Mouse (Mus musculus): Measurements from ENCODE around the gene Ankrd54. TPM values are rescaled to one million over a fixed set of nuclear protein-coding genes. Genes with fewer than 3 reads are reported as not detected.

Gene Ankrd54
- polyA plus RNA-seq, 1 experiment from 2014 or later, result 63.2 TPM

DNA sequence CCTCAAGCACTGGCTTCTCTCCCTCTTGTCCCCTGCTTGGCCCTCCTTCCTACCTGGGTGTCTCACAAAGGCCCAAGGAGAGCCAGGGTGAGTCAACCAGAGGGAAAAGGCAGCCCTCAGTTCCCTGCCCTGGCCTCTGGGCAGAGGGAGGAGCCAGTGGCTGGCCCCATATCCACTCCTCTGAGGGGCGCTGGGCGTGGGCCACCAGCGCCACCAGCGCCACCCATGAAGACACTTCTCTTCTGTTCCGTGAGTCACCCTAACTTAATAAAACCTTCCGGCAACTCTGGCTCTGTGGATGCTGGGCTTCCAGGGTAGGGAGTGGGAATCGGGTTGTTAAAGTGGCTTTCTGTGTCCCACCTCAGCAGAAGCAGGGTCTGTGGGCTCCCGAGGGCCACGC, 57.1 kb downstream of the Ankrd54 start:
- Histone ChIP-seq H3K27me3 (ENCODE audit: control insufficient read depth, insufficient read depth, low read length) (no peaks in the 10 kb centered on the region), H3K9me3 (ENCODE audit: control insufficient read depth, low read length) (no peaks in the 10 kb centered on the region), H3K4me1 (ENCODE audit: control insufficient read depth, insufficient read depth, low read length) (no peaks in the 10 kb centered on the region), H3K9ac (ENCODE audit: low read length) (no peak overlapping the region), H3K4me2 (ENCODE audit: low read depth, severe bottlenecking) (no peak overlapping the region), H3K36me3 (ENCODE audit: control insufficient read depth, insufficient read depth, low read length) (peaks cover 30% of the 10 kb centered on the region), H3K4me3 (ENCODE audit: low read depth, low read length) (no peak overlapping the region), H3K27ac (replicated peaks; ENCODE audit: low read depth, low read length) (no peak overlapping the region)
- DNase-seq (ENCODE audit: low spot score) (no peak), ATAC-seq (ENCODE audit: insufficient number of reproducible peaks, low FRiP score, low TSS enrichment, low read depth) (no peak)
- WGBS, result 93% methylated on average over 9 of the region's 9 CpGs

Other genes starting within 250 kb of the Ankrd54 start
- 11.2 and 12.6 TPM in 2 replicates for gene Cdc42ep1, start 220.3 kb downstream of the Ankrd54 start, polyA plus RNA-seq (2014; fragmentation: Nextera tagmentation; extraction: Ambion mirVana)
- gene Lgals2, start 207.4 kb downstream of the Ankrd54 start, polyA plus RNA-seq (2014; fragmentation: Nextera tagmentation; extraction: Ambion mirVana), result not detected in 2 replicates
- gene Gga1, start 185.7 kb downstream of the Ankrd54 start, polyA plus RNA-seq (2014; fragmentation: Nextera tagmentation; extraction: Ambion mirVana), result 30.9 and 32.7 TPM in 2 replicates
- gene Gm49510, start 163.2 kb downstream of the Ankrd54 start, polyA plus RNA-seq (2014; fragmentation: Nextera tagmentation; extraction: Ambion mirVana), result 0.92 and 1.0 TPM in 2 replicates
- 45.0 and 50.9 TPM in 2 replicates for gene Sh3bp1, start 163.1 kb downstream of the Ankrd54 start, polyA plus RNA-seq (2014; fragmentation: Nextera tagmentation; extraction: Ambion mirVana)
- 38.2 and 39.6 TPM in 2 replicates for gene Pdxp, start 149.0 kb downstream of the Ankrd54 start, polyA plus RNA-seq (2014; fragmentation: Nextera tagmentation; extraction: Ambion mirVana)
- gene Lgals1, start 136.2 kb downstream of the Ankrd54 start, polyA plus RNA-seq (2014; fragmentation: Nextera tagmentation; extraction: Ambion mirVana), result 567 and 570 TPM in 2 replicates
- gene Nol12, start 128.0 kb downstream of the Ankrd54 start, polyA plus RNA-seq (2014; fragmentation: Nextera tagmentation; extraction: Ambion mirVana), result 72.7 and 76.3 TPM in 2 replicates
- gene Triobp, start 115.2 kb downstream of the Ankrd54 start, polyA plus RNA-seq (2014; fragmentation: Nextera tagmentation; extraction: Ambion mirVana), result 47.9 and 50.8 TPM in 2 replicates
- 271 and 369 TPM in 2 replicates for gene H1f0, start 34.4 kb downstream of the Ankrd54 start, polyA plus RNA-seq (2014; fragmentation: Nextera tagmentation; extraction: Ambion mirVana)
- not detected in 2 replicates for gene Galr3, start 21.0 kb downstream of the Ankrd54 start, polyA plus RNA-seq (2014; fragmentation: Nextera tagmentation; extraction: Ambion mirVana)
- gene Eif3l, start 12.3 kb upstream of the Ankrd54 start, polyA plus RNA-seq (2014; fragmentation: Nextera tagmentation; extraction: Ambion mirVana), result 275 and 280 TPM in 2 replicates
- gene Micall1, start 46.0 kb upstream of the Ankrd54 start, polyA plus RNA-seq (2014; fragmentation: Nextera tagmentation; extraction: Ambion mirVana), result 7.8 and 8.1 TPM in 2 replicates
- 354 and 385 TPM in 2 replicates for gene Polr2f, start 78.1 kb upstream of the Ankrd54 start, polyA plus RNA-seq (2014; fragmentation: Nextera tagmentation; extraction: Ambion mirVana)
- gene 1700088E04Rik, start 78.4 kb upstream of the Ankrd54 start, polyA plus RNA-seq (2014; fragmentation: Nextera tagmentation; extraction: Ambion mirVana), result 4.5 and 5.1 TPM in 2 replicates
- 3.5 and 3.9 TPM in 2 replicates for gene Sox10, start 102.3 kb upstream of the Ankrd54 start, polyA plus RNA-seq (2014; fragmentation: Nextera tagmentation; extraction: Ambion mirVana)
- gene Pick1, start 166.3 kb upstream of the Ankrd54 start, polyA plus RNA-seq (2014; fragmentation: Nextera tagmentation; extraction: Ambion mirVana), result 23.6 and 25.0 TPM in 2 replicates
- gene Gm49486, start 166.5 kb upstream of the Ankrd54 start, polyA plus RNA-seq (2014; fragmentation: Nextera tagmentation; extraction: Ambion mirVana), result 0.43 and 0.47 TPM in 2 replicates
- gene Slc16a8, start 191.9 kb upstream of the Ankrd54 start, polyA plus RNA-seq (2014; fragmentation: Nextera tagmentation; extraction: Ambion mirVana), result not detected in 2 replicates
- 0.88 and 3.3 TPM in 2 replicates for gene Baiap2l2, start 222.6 kb upstream of the Ankrd54 start, polyA plus RNA-seq (2014; fragmentation: Nextera tagmentation; extraction: Ambion mirVana)

Data from limb, embryonic 11.5 days (tissue).